Mouse (Mus musculus): Measurements from ENCODE around the gene Atg10.

DNA sequence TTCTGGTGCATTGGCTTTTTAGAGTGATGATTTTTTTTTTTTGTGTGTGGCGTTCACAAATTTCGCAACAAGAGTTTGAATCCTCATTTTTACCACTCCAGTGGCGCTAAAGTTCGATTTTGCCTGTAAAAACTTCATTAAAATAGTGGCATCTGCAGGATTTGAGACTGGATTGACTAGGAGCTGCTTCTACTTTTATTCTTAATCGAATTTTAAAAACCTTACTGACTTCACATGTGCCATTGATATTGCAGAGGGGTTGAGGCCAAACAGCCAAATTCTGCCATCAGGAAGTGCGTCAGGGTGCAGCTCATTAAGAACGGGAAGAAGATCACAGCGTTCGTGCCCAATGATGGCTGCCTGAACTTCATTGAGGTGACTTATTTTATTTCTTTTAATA lies 299.7 kb downstream of the Atg10 start:
- TF ChIP-seq CTCF (IDR thresholded peaks at IDR 0.05; ENCODE audit: low read depth) = no peak
- TF ChIP-seq EP300 (IDR thresholded peaks at IDR 0.05; ENCODE audit: low read depth) = no peak
